Mouse (Mus musculus): ENCODE data around the gene Gm12800. TPM values are rescaled to one million over a fixed set of nuclear protein-coding genes. Genes with fewer than 3 reads are reported as not detected.
"Not testable (repeated sequence)": the region's sequence is repeated elsewhere in the genome, so short reads cannot be mapped to it uniquely, and the experiment has no call there.

Gene Gm12800
- polyA plus RNA-seq (2011; ENCODE audit: insufficient read length, low read depth, missing spikeins), result not detected in 2 replicates

GRCm38 (mm10) chr4:101908821-101909220 lies at the start of gene Gm12800:
Gene Gm12800 (plus strand): TSS chr4:101909121.
- H3K4me1 ChIP-seq (ENCODE audit: control insufficient read depth, insufficient read depth, low read length); H3K4me3 ChIP-seq (ENCODE audit: insufficient read depth, low read length); H3K27ac ChIP-seq (ENCODE audit: insufficient read depth, low read length): not testable (repeated sequence)

GRCm38 (mm10) chr4:101860873-101861272 lies 48.0 kb upstream of the Gm12800 start:
- Histone ChIP-seq H3K4me1 (ENCODE audit: control insufficient read depth, insufficient read depth, low read length) (no peaks in the 10 kb centered on the region), H3K27ac (ENCODE audit: insufficient read depth, low read length) (no peak overlapping the region), H3K4me3 (ENCODE audit: insufficient read depth, low read length) (no peak overlapping the region)
- no peak for TF ChIP-seq CTCF (IDR thresholded peaks at IDR 0.05; ENCODE audit: borderline replicate concordance, insufficient read depth, low read length)
- no peak for TF ChIP-seq POLR2A (IDR thresholded peaks at IDR 0.05; ENCODE audit: low read depth, low read length)

GRCm38 (mm10) chr4:101862289-101862688 lies 46.6 kb upstream of the Gm12800 start:
- no peaks in the 10 kb centered on the region for H3K4me1 ChIP-seq (ENCODE audit: control insufficient read depth, insufficient read depth, low read length)
- no peak overlapping the region for H3K27ac ChIP-seq (ENCODE audit: insufficient read depth, low read length)
- H3K4me3 ChIP-seq (ENCODE audit: insufficient read depth, low read length), result no peak overlapping the region
- TF ChIP-seq POLR2A (IDR thresholded peaks at IDR 0.05; ENCODE audit: low read depth, low read length) (no peak), CTCF (IDR thresholded peaks at IDR 0.05; ENCODE audit: borderline replicate concordance, insufficient read depth, low read length) (no peak)

GRCm38 (mm10) chr4:101872031-101872430 lies 36.9 kb upstream of the Gm12800 start:
- H3K4me3 ChIP-seq (ENCODE audit: insufficient read depth, low read length); H3K4me1 ChIP-seq (ENCODE audit: control insufficient read depth, insufficient read depth, low read length); H3K27ac ChIP-seq (ENCODE audit: insufficient read depth, low read length): not testable (repeated sequence)

- H3K27ac ChIP-seq (ENCODE audit: insufficient read depth, low read length); H3K4me1 ChIP-seq (ENCODE audit: control insufficient read depth, insufficient read depth, low read length); H3K4me3 ChIP-seq (ENCODE audit: insufficient read depth, low read length): not testable (repeated sequence)
These were observed 33.2 kb upstream of the Gm12800 start for GRCm38 (mm10) chr4:101875687-101876086.

GRCm38 (mm10) chr4:101883641-101884040 lies 25.3 kb upstream of the Gm12800 start:
- TF ChIP-seq CTCF (IDR thresholded peaks at IDR 0.05; ENCODE audit: borderline replicate concordance, insufficient read depth, low read length) (no peak), POLR2A (IDR thresholded peaks at IDR 0.05; ENCODE audit: low read depth, low read length) (no peak)
- Histone ChIP-seq H3K27ac (ENCODE audit: insufficient read depth, low read length) (no peak overlapping the region), H3K4me3 (ENCODE audit: insufficient read depth, low read length) (no peak overlapping the region), H3K4me1 (ENCODE audit: control insufficient read depth, insufficient read depth, low read length) (no peaks in the 10 kb centered on the region)

GRCm38 (mm10) chr4:101889377-101889776 lies 19.5 kb upstream of the Gm12800 start:
- H3K4me1 ChIP-seq (ENCODE audit: control insufficient read depth, insufficient read depth, low read length), result no peaks in the 10 kb centered on the region
- H3K4me3 ChIP-seq (ENCODE audit: insufficient read depth, low read length), result no peak overlapping the region
- H3K27ac ChIP-seq (ENCODE audit: insufficient read depth, low read length), result no peak overlapping the region
- no peak for TF ChIP-seq CTCF (IDR thresholded peaks at IDR 0.05; ENCODE audit: borderline replicate concordance, insufficient read depth, low read length)
- TF ChIP-seq POLR2A (IDR thresholded peaks at IDR 0.05; ENCODE audit: low read depth, low read length), result no peak

- Histone ChIP-seq H3K4me3 (ENCODE audit: insufficient read depth, low read length) (no peak within 1 kb of the TSS), H3K4me1 (ENCODE audit: control insufficient read depth, insufficient read depth, low read length) (no peaks in the 10 kb centered on the region), H3K27ac (ENCODE audit: insufficient read depth, low read length) (no peak within 1 kb of the TSS)
- TF ChIP-seq POLR2A (IDR thresholded peaks at IDR 0.05; ENCODE audit: low read depth, low read length), result no peak
These were observed 15.1 kb upstream of the Gm12800 start, which contains the start of gene C130073F10Rik for GRCm38 (mm10) chr4:101893656-101894420. Gene C130073F10Rik (minus strand): TSS chr4:101893789.

- H3K4me1 ChIP-seq (ENCODE audit: control insufficient read depth, insufficient read depth, low read length); H3K27ac ChIP-seq (ENCODE audit: insufficient read depth, low read length): not testable (repeated sequence)
These were observed 31.2 kb downstream of the Gm12800 start, which contains the start of gene Gm12794 for GRCm38 (mm10) chr4:101940107-101940506. Gene Gm12794 (plus strand): TSS chr4:101940407.

More at GRCm38 (mm10) chr4:101940107-101940506, 31.2 kb downstream of the Gm12800 start, which contains the start of gene Gm12794:
- H3K4me3 ChIP-seq (ENCODE audit: insufficient read depth, low read length), result not testable (repeated sequence)

Other genes starting within 250 kb of the Gm12800 start
- gene Lepr, start 191.7 kb upstream of the Gm12800 start, polyA plus RNA-seq (2011; ENCODE audit: insufficient read length, low read depth, missing spikeins), result 2.9 and 3.1 TPM in 2 replicates
- not detected in 2 replicates for gene B020004J07Rik, start 65.1 kb upstream of the Gm12800 start, polyA plus RNA-seq (2011; ENCODE audit: insufficient read length, low read depth, missing spikeins)
- not detected in 2 replicates for gene C130073F10Rik, start 15.3 kb upstream of the Gm12800 start, polyA plus RNA-seq (2011; ENCODE audit: insufficient read length, low read depth, missing spikeins)
- not detected in 2 replicates for gene Gm12794, start 31.3 kb downstream of the Gm12800 start, polyA plus RNA-seq (2011; ENCODE audit: insufficient read length, low read depth, missing spikeins)
- not detected in 2 replicates for gene Gm12790, start 71.9 kb downstream of the Gm12800 start, polyA plus RNA-seq (2011; ENCODE audit: insufficient read length, low read depth, missing spikeins)
- not detected in 2 replicates for gene Gm12789, start 77.5 kb downstream of the Gm12800 start, polyA plus RNA-seq (2011; ENCODE audit: insufficient read length, low read depth, missing spikeins)
- 14.2 and 19.0 TPM in 2 replicates for gene Pde4b, start 178.4 kb downstream of the Gm12800 start, polyA plus RNA-seq (2011; ENCODE audit: insufficient read length, low read depth, missing spikeins)